Mouse (Mus musculus) retina, postnatal 7 days (tissue): ENCODE results near the gene Gm16451.
"Not testable (repeated sequence)": the region's sequence is repeated elsewhere in the genome, so short reads cannot be mapped to it uniquely, and the experiment has no call there.

ENCODE experiments used
- DNase-seq: peaks from one replicate; pipeline ENCODE4 v3.0.0-alpha.2; 2012; ENCODE audit warnings: low read depth, low spot score

Gm16451 gene

GRCm38 (mm10) chr7:22118145-22118544 is at the start of gene Gm16451:
Gm16451 (minus strand) TSS chr7:22118245.
- not testable (repeated sequence) for DNase-seq

GRCm38 (mm10) chr7:22163935-22164334 is 45.9 kb upstream of the Gm16451 start, which contains the start of gene Vmn1r142:
Vmn1r142 (minus strand) TSS chr7:22164035.
- not testable (repeated sequence) for DNase-seq

GRCm38 (mm10) chr7:22134641-22135040 is 16.6 kb upstream of the Gm16451 start, which contains the start of gene Gm10666:
Gm10666 (minus strand) TSS chr7:22134741.
- DNase-seq = not testable (repeated sequence)

- DNase-seq = not testable (repeated sequence)
Measured at GRCm38 (mm10) chr7:22068757-22069156, 49.3 kb downstream of the Gm16451 start, which contains the start of gene Vmn1r139. Vmn1r139 (plus strand) TSS chr7:22069057.
